Mouse (Mus musculus) E14TG2a.4 (cell line): ENCODE data around the gene Dab2ip.

Experiments used
- H3K27me3 ChIP-seq: 2 replicates; pipeline ENCODE4 v1.6.1; 2014; ENCODE audit warnings: low read length, control low read depth; ENCODE audit not compliant: insufficient read depth
- H3K36me3 ChIP-seq: 2 replicates; pipeline ENCODE4 v1.6.1; 2014; ENCODE audit warnings: low read length, control low read depth; ENCODE audit not compliant: insufficient read depth
- H3K4me1 ChIP-seq: replicated peaks from 2 replicates; pipeline ENCODE4 v1.6.1; 2014; ENCODE audit warnings: low read depth, low read length, control low read depth
- H3K4me3 ChIP-seq: replicated peaks from 2 replicates; pipeline ENCODE4 v1.5.1; 2014; ENCODE audit warnings: mild to moderate bottlenecking, low read length
- H3K9me3 ChIP-seq: 2 replicates; pipeline ENCODE4 v1.6.1; 2014; ENCODE audit warnings: low read length, control low read depth
- CTCF ChIP-seq: conservative IDR thresholded peaks from 2 replicates; pipeline ENCODE4 v1.5.1; 2014; ENCODE audit warnings: low read length
- NANOG ChIP-seq: IDR thresholded peaks from 2 replicates; pipeline ENCODE4 v1.6.1; 2014; ENCODE audit warnings: borderline replicate concordance, low read length, mixed read lengths
- POU5F1 ChIP-seq: IDR thresholded peaks from 2 replicates; pipeline ENCODE4 v1.6.1; 2014; ENCODE audit warnings: low read length, borderline replicate concordance

Gene Dab2ip

GRCm38 (mm10) chr2:35626181-35626727 lies 68.2 kb downstream of the Dab2ip start:
- TF ChIP-seq POU5F1 (no peak), NANOG (no peak), CTCF (no peak)
- peaks cover 29% of the 10 kb centered on the region for H3K36me3 ChIP-seq
- H3K9me3 ChIP-seq = no peaks in the 10 kb centered on the region

DNA sequence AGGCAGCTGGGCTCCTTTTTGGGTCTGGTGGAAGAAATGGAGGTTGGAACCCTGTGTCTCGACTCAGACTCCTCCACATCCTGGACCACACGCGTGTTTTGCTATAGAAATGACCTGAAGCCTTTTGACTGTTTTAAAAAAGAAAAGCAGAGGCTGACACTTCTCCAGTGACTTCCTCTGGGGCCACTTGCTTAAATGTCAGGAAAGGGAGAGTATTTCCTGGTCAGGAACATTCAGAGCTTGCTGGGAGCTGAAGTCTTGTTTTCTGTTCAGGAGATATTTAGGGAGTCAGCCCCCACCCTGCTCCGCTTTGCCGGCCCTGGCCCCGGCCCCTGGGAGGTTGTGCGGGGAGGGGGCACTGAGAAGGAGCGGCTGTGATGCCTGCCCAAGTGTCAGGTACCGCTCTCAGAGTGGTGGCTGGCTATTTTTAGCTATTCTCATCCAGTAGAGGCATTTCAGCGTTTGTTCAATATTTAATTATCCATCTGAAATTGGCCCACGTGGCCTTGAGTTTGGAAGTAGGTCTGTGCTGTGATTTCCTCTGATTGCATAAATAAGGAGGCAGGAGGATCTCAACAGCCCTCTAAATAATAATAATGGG lies 69.3 kb downstream of the Dab2ip start:
- peaks cover 29% of the 10 kb centered on the region for H3K36me3 ChIP-seq
- H3K4me1 ChIP-seq = peaks cover 49% of the 10 kb centered on the region
- H3K27me3 ChIP-seq = peaks cover 27% of the 10 kb centered on the region
- H3K9me3 ChIP-seq = no peaks in the 10 kb centered on the region
- no peak for TF ChIP-seq POU5F1
- no peak overlapping the region for H3K4me3 ChIP-seq

More at GRCm38 (mm10) chr2:35626181-35626727, 68.2 kb downstream of the Dab2ip start:
- peaks cover 32% of the 10 kb centered on the region for H3K27me3 ChIP-seq
- peaks cover 55% of the 10 kb centered on the region for H3K4me1 ChIP-seq
- H3K4me3 ChIP-seq = no peak overlapping the region

DNA sequence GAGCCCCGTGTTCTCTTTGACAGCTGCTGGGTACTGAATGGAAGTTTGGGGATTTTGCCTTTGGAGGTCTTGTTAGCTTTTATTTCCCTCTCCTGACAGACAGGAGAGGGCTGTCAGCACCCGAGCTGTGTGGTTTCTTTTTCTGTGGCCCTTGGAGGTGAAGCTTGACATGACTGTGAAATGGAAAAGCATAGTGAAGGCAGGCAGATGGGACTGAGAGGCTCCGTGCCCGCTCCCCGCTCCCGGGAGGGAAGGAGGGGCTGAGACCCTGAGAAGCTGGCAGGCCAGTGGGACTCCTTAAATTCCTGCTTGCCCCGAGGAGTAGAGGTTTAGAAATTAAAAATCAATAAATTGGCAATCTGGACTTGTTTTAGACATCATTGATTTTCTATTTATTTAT lies 70.0 kb downstream of the Dab2ip start:
- no peak for TF ChIP-seq POU5F1
- no peak for TF ChIP-seq NANOG
- no peak for TF ChIP-seq CTCF
- peaks cover 20% of the 10 kb centered on the region for H3K27me3 ChIP-seq
- no peak overlapping the region for H3K4me3 ChIP-seq
- H3K9me3 ChIP-seq = no peaks in the 10 kb centered on the region
- peaks cover 42% of the 10 kb centered on the region for H3K4me1 ChIP-seq
- H3K36me3 ChIP-seq = peaks cover 29% of the 10 kb centered on the region

DNA sequence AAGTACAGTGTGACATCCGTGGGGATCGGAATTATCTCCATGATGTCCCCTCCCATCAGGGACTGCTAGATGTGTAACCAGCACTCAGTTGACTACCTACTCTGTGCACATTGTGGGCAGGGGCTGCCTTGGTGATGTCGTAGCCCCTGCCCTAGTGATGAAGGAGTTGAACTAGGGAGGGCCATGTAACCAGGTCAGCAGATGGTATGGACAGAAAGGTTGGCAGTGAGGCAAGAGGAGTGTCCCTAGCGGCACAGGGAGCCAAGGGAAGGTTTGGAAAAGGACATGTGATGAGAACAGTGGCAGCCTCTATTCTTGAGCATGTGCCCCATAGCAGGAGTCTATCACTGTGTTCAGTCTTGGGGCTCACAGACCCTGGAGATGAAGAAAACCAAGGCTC lies 70.6 kb downstream of the Dab2ip start:
- peaks cover 14% of the 10 kb centered on the region for H3K27me3 ChIP-seq
- H3K36me3 ChIP-seq = peaks cover 27% of the 10 kb centered on the region
- H3K9me3 ChIP-seq = no peaks in the 10 kb centered on the region
- peaks cover 36% of the 10 kb centered on the region for H3K4me1 ChIP-seq
- no peak overlapping the region for H3K4me3 ChIP-seq
- TF ChIP-seq CTCF (no peak), NANOG (no peak), POU5F1 (no peak)

- Histone ChIP-seq H3K9me3 (no peaks in the 10 kb centered on the region), H3K27me3 (peaks cover 9% of the 10 kb centered on the region; the same call in 1 of the 2 replicates), H3K4me1 (peaks cover 36% of the 10 kb centered on the region), H3K36me3 (peaks cover 24% of the 10 kb centered on the region), H3K4me3 (no peak overlapping the region)
- TF ChIP-seq CTCF (0 out of 2 replicates have a peak, but pooled peaks have one; percentile 6), NANOG (no peak)
Observed at GRCm38 (mm10) chr2:35629126-35629525, 71.1 kb downstream of the Dab2ip start.

DNA sequence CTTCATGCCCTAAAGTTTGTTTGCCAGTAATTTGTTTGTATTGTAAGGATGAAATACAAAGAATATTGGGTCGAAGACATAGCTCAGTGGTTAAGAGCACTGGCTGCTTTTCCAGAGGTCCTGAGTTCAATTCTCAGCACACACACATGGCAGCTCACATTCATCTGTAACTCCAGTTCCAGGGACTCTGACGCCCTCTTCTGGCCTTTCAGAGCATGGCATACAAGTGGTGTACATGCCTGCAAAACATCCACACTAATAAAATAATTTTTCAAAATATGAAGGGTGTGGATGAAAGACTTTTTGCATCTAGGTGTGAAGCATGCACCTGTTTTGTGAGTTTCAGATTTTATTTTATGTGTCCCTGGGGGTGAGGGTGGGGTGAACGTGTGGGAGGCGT lies 75.3 kb downstream of the Dab2ip start:
- no peaks in the 10 kb centered on the region for H3K9me3 ChIP-seq
- TF ChIP-seq POU5F1 = no peak
- TF ChIP-seq CTCF = peak; percentile 62; the same call in 1 of the 2 replicates
- no peak for TF ChIP-seq NANOG
- no peak overlapping the region for H3K4me3 ChIP-seq
- H3K4me1 ChIP-seq = peaks cover 35% of the 10 kb centered on the region
- 0 out of 2 replicates have a peak, but pooled peaks cover 5% of the 10 kb centered on the region for H3K36me3 ChIP-seq
- H3K27me3 ChIP-seq = no peaks in the 10 kb centered on the region

DNA sequence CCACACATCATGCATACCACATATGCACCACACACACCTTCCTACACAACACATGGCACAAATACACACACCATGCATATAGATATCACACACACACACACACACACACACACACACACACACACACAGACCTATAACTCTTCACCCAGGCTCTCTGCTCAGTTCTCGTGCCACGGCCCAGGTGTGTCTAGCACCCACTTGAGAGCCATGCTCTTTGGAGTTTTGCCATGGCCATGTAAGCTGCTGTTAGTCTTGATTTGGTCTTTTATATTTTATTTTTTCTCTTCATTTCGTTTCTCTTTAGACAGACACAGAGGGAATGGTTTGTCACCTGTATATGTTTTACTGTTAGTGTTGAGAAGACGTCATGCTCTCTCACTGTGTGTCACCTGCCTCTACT lies 76.9 kb downstream of the Dab2ip start:
- H3K4me3 ChIP-seq = no peak overlapping the region
- peaks cover 30% of the 10 kb centered on the region for H3K4me1 ChIP-seq
- no peaks in the 10 kb centered on the region for H3K27me3 ChIP-seq
- no peak for TF ChIP-seq CTCF
- TF ChIP-seq NANOG = no peak
- TF ChIP-seq POU5F1 = no peak
- no peaks in the 10 kb centered on the region for H3K9me3 ChIP-seq
- 0 out of 2 replicates have a peak, but pooled peaks cover 2% of the 10 kb centered on the region for H3K36me3 ChIP-seq

DNA sequence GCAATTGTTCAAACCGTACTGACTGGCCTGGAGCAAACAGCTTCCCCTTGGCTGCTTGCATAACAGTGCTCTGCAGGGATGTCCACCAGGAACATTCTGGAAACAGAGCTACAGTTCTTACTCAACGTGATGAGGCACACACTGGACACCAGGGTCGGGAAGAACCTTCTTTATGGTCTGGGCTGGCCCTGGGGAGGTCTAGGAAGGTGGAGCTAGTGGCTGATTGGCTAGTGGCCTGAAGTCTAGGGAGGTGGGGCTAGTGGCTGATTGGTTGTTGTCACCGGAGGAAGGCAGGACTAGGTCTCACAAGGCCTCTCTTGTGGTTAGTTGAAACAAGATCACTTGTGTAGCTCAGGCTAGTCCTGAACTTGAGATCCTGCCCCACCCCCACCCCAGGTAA lies 77.5 kb downstream of the Dab2ip start:
- Histone ChIP-seq H3K27me3 (no peaks in the 10 kb centered on the region), H3K9me3 (no peaks in the 10 kb centered on the region), H3K4me3 (no peak overlapping the region), H3K4me1 (peaks cover 35% of the 10 kb centered on the region), H3K36me3 (no peaks in the 10 kb centered on the region)
- no peak for TF ChIP-seq NANOG
- TF ChIP-seq CTCF = no peak
- TF ChIP-seq POU5F1 = no peak

- H3K27me3 ChIP-seq = no peaks in the 10 kb centered on the region
- H3K4me3 ChIP-seq = no peak overlapping the region
- TF ChIP-seq NANOG = no peak
- no peak for TF ChIP-seq POU5F1
- no peak for TF ChIP-seq CTCF
- H3K4me1 ChIP-seq = peaks cover 50% of the 10 kb centered on the region
- H3K36me3 ChIP-seq = no peaks in the 10 kb centered on the region
- H3K9me3 ChIP-seq = no peaks in the 10 kb centered on the region
Observed at GRCm38 (mm10) chr2:35637880-35638535, 79.9 kb downstream of the Dab2ip start.
